29 mouse cellular contexts compared by ENCODE assay signal in genomic region chr9:97679878-97680277, GRCm38 (mm10).
DNase-seq lines count a peak whose midpoint lies in the region; ATAC-seq and TF ChIP-seq lines count a peak whose summit lies in the region.
"Had no signal": no experiment of that assay in that cellular context is flagged by ENCODE, and none has a peak within 500 bp of the region (broad histone marks: within the 10 kb centered on the region; RNA-seq: fewer than 3 reads in every experiment).

No protein-coding gene starts in this region.

- peak; percentile 40 to 72 for DNase-seq in lung, adult 18-20 months
- DNase-seq in lung, embryonic 14.5 days, result peak; percentile 21
- peak; percentile 89 for DNase-seq in lung, postnatal 0 days (ENCODE audit: low spot score)
- peak; percentile 77 for DNase-seq in lung, postnatal 25 days (ENCODE audit: low spot score)
- DNase-seq in layer of hippocampus, postnatal 14 days (ENCODE audit: low spot score in 2 of 2), result no peak
- no peak for DNase-seq in adrenal gland, adult (ENCODE audit: inconsistent age in 2 of 2, low spot score in 1 of 2)
- DNase-seq: adrenal gland, adult 2 months; adrenal gland, postnatal 14 days; B cell, adult 2 months; cerebellum, adult 11 months; cerebellum, adult 2 months; cerebellum, adult 9-11 months; cerebellum, postnatal 25 days; gastrocnemius, postnatal 10 days; gastrocnemius, postnatal 36 days; heart, postnatal 10 days; heart, postnatal 36 days had no signal

- H3K27ac ChIP-seq in lung, embryonic 14.5 days (ENCODE audit: low read depth), result no peak overlapping the region
- H3K27ac ChIP-seq in lung, postnatal 0 days (ENCODE audit: low read length), result peak overlapping the region; percentile 64; the same call in 1 of the 2 replicates
- H3K27ac ChIP-seq: embryonic facial prominence, embryonic 10.5 days; embryonic facial prominence, embryonic 13.5 days; forebrain, embryonic 12.5 days; forebrain, embryonic 15.5 days; heart, embryonic 15.5 days; hindbrain, embryonic 14.5 days had no signal

- no peak for TF ChIP-seq CTCF in lung, embryonic 14.5 days (IDR thresholded peaks at IDR 0.05; ENCODE audit: low read depth)
- no peak for TF ChIP-seq CTCF in lung, postnatal 0 days (IDR thresholded peaks at IDR 0.05)

- no peaks in the 10 kb centered on the region for H3K4me1 ChIP-seq in lung, embryonic 14.5 days (ENCODE audit: insufficient read depth)
- no peaks in the 10 kb centered on the region for H3K4me1 ChIP-seq in lung, postnatal 0 days (ENCODE audit: insufficient read depth, low read depth, low read length)
- H3K4me1 ChIP-seq: embryonic facial prominence, embryonic 10.5 days; embryonic facial prominence, embryonic 13.5 days; forebrain, embryonic 12.5 days; heart, embryonic 12.5 days; heart, embryonic 15.5 days had no signal

- no peak overlapping the region for H3K9ac ChIP-seq in lung, embryonic 14.5 days
- H3K9ac ChIP-seq in lung, postnatal 0 days (replicated peaks; ENCODE audit: low read depth), result no peak overlapping the region
- H3K9ac ChIP-seq: embryonic facial prominence, embryonic 13.5 days; forebrain, embryonic 12.5 days; forebrain, embryonic 15.5 days; heart, embryonic 12.5 days; heart, embryonic 15.5 days; hindbrain, embryonic 14.5 days had no signal

- no peaks in the 10 kb centered on the region for H3K27me3 ChIP-seq in lung, embryonic 14.5 days (ENCODE audit: insufficient read depth, low read length)
- H3K27me3 ChIP-seq in lung, postnatal 0 days (replicated peaks; ENCODE audit: insufficient read depth, low read length), result no peaks in the 10 kb centered on the region
- H3K27me3 ChIP-seq: CH12.LX; embryonic facial prominence, embryonic 13.5 days; heart, embryonic 15.5 days; Patski had no signal

- no peak for ATAC-seq in lung, embryonic 14.5 days (ENCODE audit: insufficient read depth)
- peak; percentile 93 for ATAC-seq in lung, postnatal 0 days
- no peak for ATAC-seq in frontal cortex, adult (ENCODE audit: low TSS enrichment)
- ATAC-seq: forebrain, embryonic 15.5 days; Patski had no signal

- H3K9me3 ChIP-seq in lung, embryonic 14.5 days (ENCODE audit: low read depth, low read length), result no peaks in the 10 kb centered on the region
- no peaks in the 10 kb centered on the region for H3K9me3 ChIP-seq in lung, postnatal 0 days (ENCODE audit: low read length)
- H3K9me3 ChIP-seq: embryonic facial prominence, embryonic 10.5 days; embryonic facial prominence, embryonic 13.5 days; forebrain, embryonic 12.5 days; forebrain, embryonic 15.5 days; heart, embryonic 12.5 days; heart, embryonic 15.5 days had no signal

- H3K4me2 ChIP-seq in lung, embryonic 14.5 days, result no peak overlapping the region
- no peak overlapping the region for H3K4me2 ChIP-seq in lung, postnatal 0 days (replicated peaks; ENCODE audit: low read depth, low read length)
- H3K4me2 ChIP-seq: embryonic facial prominence, embryonic 13.5 days; forebrain, embryonic 12.5 days; forebrain, embryonic 15.5 days; heart, embryonic 12.5 days; heart, embryonic 15.5 days; hindbrain, embryonic 14.5 days had no signal

- TF ChIP-seq EP300 in lung, postnatal 0 days (IDR thresholded peaks at IDR 0.05), result peak; percentile 83

- no peak overlapping the region for H3K4me3 ChIP-seq in lung, embryonic 14.5 days (ENCODE audit: low read depth, low read length)
- H3K4me3 ChIP-seq in lung, postnatal 0 days (ENCODE audit: low read depth, low read length), result no peak overlapping the region
- H3K4me3 ChIP-seq: embryonic facial prominence, embryonic 10.5 days; embryonic facial prominence, embryonic 13.5 days; erythroblast, embryonic 14.5 days; forebrain, embryonic 12.5 days; forebrain, embryonic 15.5 days; heart, embryonic 12.5 days; heart, embryonic 15.5 days had no signal

- H3K36me3 ChIP-seq in lung, embryonic 14.5 days (ENCODE audit: insufficient read depth), result no peaks in the 10 kb centered on the region
- no peaks in the 10 kb centered on the region for H3K36me3 ChIP-seq in lung, postnatal 0 days (ENCODE audit: insufficient read depth, low read length)
- H3K36me3 ChIP-seq: embryonic facial prominence, embryonic 10.5 days; embryonic facial prominence, embryonic 13.5 days; forebrain, embryonic 12.5 days; forebrain, embryonic 15.5 days; G1E; heart, embryonic 12.5 days; heart, embryonic 15.5 days had no signal

Comparison
In these comparisons a context has a peak if more than half of its experiments do, and no peak if none do; other contexts are left out.
1. DNase-seq: peak in lung, adult 18-20 months (2 of 2), lung, embryonic 14.5 days (single experiment), lung, postnatal 0 days (single experiment) and lung, postnatal 25 days (single experiment); none in layer of hippocampus, postnatal 14 days (0 of 2) and adrenal gland, adult (0 of 2).